Mouse (Mus musculus) lung, adult 18-20 months (tissue): ENCODE results near the gene Ptpn5.

ENCODE experiments used
- DNase-seq, 2 experiments: peaks; one replicate each; pipeline ENCODE4 v3.0.0; 2022; ENCODE audit warnings: mixed read lengths in 2 of 2

The Ptpn5 gene

GRCm38 (mm10) chr7:47054666-47055065 lies 78.8 kb downstream of the Ptpn5 start:
- DNase-seq: no peak

GRCm38 (mm10) chr7:47053287-47053686 lies 80.2 kb downstream of the Ptpn5 start:
- DNase-seq: no peak

- DNase-seq: peak in 1 of 2 experiments; percentile 28
These were observed 81.2 kb downstream of the Ptpn5 start for GRCm38 (mm10) chr7:47052276-47052675.

- peak; percentile 65 to 72 for DNase-seq
These were observed 81.9 kb downstream of the Ptpn5 start for GRCm38 (mm10) chr7:47051404-47052151.

GRCm38 (mm10) chr7:47050766-47051165 lies 82.7 kb downstream of the Ptpn5 start:
- DNase-seq: peak; percentile 58 to 65

- peak; percentile 95 for DNase-seq
These were observed 83.1 kb downstream of the Ptpn5 start, which contains the start of gene Tmem86a for GRCm38 (mm10) chr7:47050366-47050765. Gene Tmem86a (plus strand): TSS chr7:47050601.

GRCm38 (mm10) chr7:47042823-47043490 lies 90.5 kb downstream of the Ptpn5 start:
- no peak for DNase-seq

- no peak for DNase-seq
These were observed 91.4 kb downstream of the Ptpn5 start for GRCm38 (mm10) chr7:47042121-47042520.

- no peak for DNase-seq
These were observed 91.8 kb downstream of the Ptpn5 start for GRCm38 (mm10) chr7:47041706-47042105.

GRCm38 (mm10) chr7:47035426-47035825 lies 98.1 kb downstream of the Ptpn5 start:
- DNase-seq: no peak

GRCm38 (mm10) chr7:47034785-47035384 lies 98.6 kb downstream of the Ptpn5 start:
- no peak for DNase-seq

- no peak for DNase-seq
These were observed 102.1 kb downstream of the Ptpn5 start for GRCm38 (mm10) chr7:47031371-47031770.

- no peak for DNase-seq
These were observed 102.8 kb downstream of the Ptpn5 start for GRCm38 (mm10) chr7:47030517-47031193.
